Mouse (Mus musculus): ENCODE measurements around the gene Smarcal1. TPM values are rescaled to one million over a fixed set of nuclear protein-coding genes. Genes with fewer than 3 reads are reported as not detected.

Smarcal1 gene
- total and polyA plus RNA-seq, 2 experiments from 2014 or later = 19.1 to 53.6 TPM

DNA sequence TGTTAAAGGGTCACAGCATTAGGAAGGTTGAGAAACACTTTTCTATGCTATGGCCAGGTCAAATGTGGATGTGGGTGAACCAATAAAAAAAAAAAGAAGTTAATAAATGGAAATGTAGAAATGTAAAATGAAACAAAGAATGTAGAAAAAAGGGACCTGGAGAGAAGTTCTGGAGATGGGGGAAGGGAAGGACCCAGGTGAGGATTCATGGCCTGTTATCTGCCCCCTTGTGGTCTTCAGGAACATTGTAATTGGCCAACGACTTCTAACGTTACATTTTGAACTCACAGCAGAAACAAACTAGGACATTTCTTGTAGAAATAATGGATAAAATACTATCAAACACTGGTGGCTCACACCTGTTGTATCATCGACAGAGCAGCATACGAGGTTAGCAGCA lies 7.9 kb upstream of the Smarcal1 start:
- Histone ChIP-seq H3K9me3 (ENCODE audit: low read length) (no peaks in the 10 kb centered on the region), H3K9ac (replicated peaks; ENCODE audit: low read length) (no peak overlapping the region), H3K4me1 (ENCODE audit: insufficient read depth, low read length) (peaks cover 4% of the 10 kb centered on the region; the same call in 1 of the 2 replicates), H3K36me3 (ENCODE audit: insufficient read depth, low read length) (no peaks in the 10 kb centered on the region), H3K27me3 (ENCODE audit: insufficient read depth, low read length) (no peaks in the 10 kb centered on the region), H3K4me3 (ENCODE audit: low read length) (no peak overlapping the region), H3K27ac (no peak overlapping the region), H3K4me2 (ENCODE audit: low read depth, low read length) (no peak overlapping the region)
- peak; percentile 60 for TF ChIP-seq CTCF (IDR thresholded peaks at IDR 0.05; ENCODE audit: low read depth)
- DNase-seq (ENCODE audit: low spot score) (peak; percentile 46), ATAC-seq (no peak)
- WGBS = 58% methylated on average over 4 of the region's 4 CpGs

DNA sequence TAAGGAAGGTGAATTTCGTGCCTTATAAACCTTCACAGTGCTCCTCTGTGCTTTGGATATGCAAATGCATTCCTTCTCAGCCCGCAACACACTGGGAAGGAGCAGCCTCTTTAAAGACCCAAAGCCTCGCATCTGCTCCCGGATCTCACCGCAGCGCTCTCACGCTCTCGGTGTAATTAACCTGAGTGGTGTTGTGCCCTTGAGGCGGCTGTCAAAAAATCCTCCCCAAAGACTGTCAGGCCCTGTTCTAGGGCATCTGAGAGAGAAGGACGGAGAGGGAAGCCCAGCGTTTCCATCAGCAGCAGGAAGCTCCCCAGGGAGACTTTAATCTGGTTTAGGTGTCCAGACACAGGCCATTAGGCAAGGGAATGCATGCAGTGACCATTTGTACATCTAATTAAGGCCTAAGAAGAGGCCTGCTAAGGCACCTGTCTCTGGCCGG lies 5.5 kb upstream of the Smarcal1 start:
- no peak overlapping the region for H3K27ac ChIP-seq
- H3K9ac ChIP-seq (replicated peaks; ENCODE audit: low read length) = no peak overlapping the region; the same call in 1 of the 2 replicates
- ATAC-seq = no peak

DNA sequence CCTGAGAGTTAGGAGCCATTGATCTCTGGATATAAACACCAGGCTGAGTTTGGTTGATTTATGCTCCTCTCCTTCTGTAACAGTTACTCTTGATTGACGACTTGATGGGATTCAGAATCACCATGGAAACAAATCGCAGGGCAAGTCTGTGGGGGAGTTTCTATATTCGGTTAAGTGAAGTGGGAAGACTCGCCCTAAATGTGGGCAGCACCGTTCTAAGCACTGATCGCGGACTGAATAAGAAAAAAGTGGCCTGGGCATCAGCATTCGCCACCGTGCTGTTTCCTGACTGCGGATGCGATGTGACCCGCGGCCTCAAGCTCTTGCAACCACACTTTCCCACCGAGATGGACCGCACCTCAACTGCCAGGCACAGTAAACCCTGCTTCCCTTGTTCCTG lies 4.7 kb upstream of the Smarcal1 start:
- H3K4me2 ChIP-seq (ENCODE audit: low read depth, low read length) = 0 out of 2 replicates have a peak overlapping the region, but pooled peaks have one; percentile 16
- H3K9ac ChIP-seq (replicated peaks; ENCODE audit: low read length) = no peak overlapping the region
- H3K27me3 ChIP-seq (ENCODE audit: insufficient read depth, low read length) = no peaks in the 10 kb centered on the region
- no peak for DNase-seq (ENCODE audit: low spot score)
- TF ChIP-seq CTCF (IDR thresholded peaks at IDR 0.05; ENCODE audit: low read depth) = no peak
- no peaks in the 10 kb centered on the region for H3K9me3 ChIP-seq (ENCODE audit: low read length)
- H3K4me3 ChIP-seq (ENCODE audit: low read length) = no peak overlapping the region
- H3K4me1 ChIP-seq (ENCODE audit: insufficient read depth, low read length) = peaks cover 4% of the 10 kb centered on the region; the same call in 1 of the 2 replicates
- no peaks in the 10 kb centered on the region for H3K36me3 ChIP-seq (ENCODE audit: insufficient read depth, low read length)
- no peak for ATAC-seq
- WGBS = 43% methylated on average over 15 of the region's 15 CpGs
- H3K27ac ChIP-seq = no peak overlapping the region

More for the DNA sequence above, 5.5 kb upstream of the Smarcal1 start:
- peak; percentile 46 for DNase-seq (ENCODE audit: low spot score)
- H3K4me2 ChIP-seq (ENCODE audit: low read depth, low read length) = peak overlapping the region; percentile 36
- TF ChIP-seq CTCF (IDR thresholded peaks at IDR 0.05; ENCODE audit: low read depth) = no peak
- 10% methylated on average over 12 of the region's 12 CpGs for WGBS
- no peaks in the 10 kb centered on the region for H3K27me3 ChIP-seq (ENCODE audit: insufficient read depth, low read length)
- no peak overlapping the region for H3K4me3 ChIP-seq (ENCODE audit: low read length)
- peaks cover 4% of the 10 kb centered on the region; the same call in 1 of the 2 replicates for H3K4me1 ChIP-seq (ENCODE audit: insufficient read depth, low read length)
- H3K9me3 ChIP-seq (ENCODE audit: low read length) = no peaks in the 10 kb centered on the region
- H3K36me3 ChIP-seq (ENCODE audit: insufficient read depth, low read length) = no peaks in the 10 kb centered on the region

DNA sequence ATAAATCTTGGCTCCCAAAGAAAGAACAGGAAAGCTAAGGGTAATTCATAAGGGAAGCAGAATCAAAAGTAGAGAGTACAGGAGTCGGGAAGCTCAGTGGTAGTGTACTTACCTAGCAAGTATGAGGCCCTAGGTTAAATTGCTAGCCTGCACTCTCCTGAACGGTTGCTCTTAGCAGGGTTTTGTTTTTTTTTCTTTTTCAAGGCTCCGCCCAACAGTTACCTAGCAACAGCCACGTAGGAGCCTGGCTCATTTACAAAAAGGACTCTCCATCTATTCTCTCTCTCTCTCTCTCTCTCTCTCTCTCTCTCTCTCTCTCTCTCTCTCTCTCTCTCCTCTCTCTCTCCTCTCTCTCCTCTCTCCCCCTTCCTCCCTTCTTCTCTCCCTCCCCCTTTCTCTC lies 4.2 kb upstream of the Smarcal1 start:
- WGBS = 27% methylated on average over 4 of the region's 4 CpGs
- Histone ChIP-seq H3K27me3 (ENCODE audit: insufficient read depth, low read length) (no peaks in the 10 kb centered on the region), H3K27ac (no peak overlapping the region), H3K4me3 (ENCODE audit: low read length) (no peak overlapping the region), H3K9me3 (ENCODE audit: low read length) (no peaks in the 10 kb centered on the region), H3K4me2 (ENCODE audit: low read depth, low read length) (0 out of 2 replicates have a peak overlapping the region, but pooled peaks have one; percentile 16), H3K36me3 (ENCODE audit: insufficient read depth, low read length) (no peaks in the 10 kb centered on the region), H3K4me1 (ENCODE audit: insufficient read depth, low read length) (peaks cover 7% of the 10 kb centered on the region), H3K9ac (replicated peaks; ENCODE audit: low read length) (no peak overlapping the region)
- no peak for ATAC-seq
- no peak for TF ChIP-seq CTCF (IDR thresholded peaks at IDR 0.05; ENCODE audit: low read depth)
- DNase-seq (ENCODE audit: low spot score) = peak; percentile 64

DNA sequence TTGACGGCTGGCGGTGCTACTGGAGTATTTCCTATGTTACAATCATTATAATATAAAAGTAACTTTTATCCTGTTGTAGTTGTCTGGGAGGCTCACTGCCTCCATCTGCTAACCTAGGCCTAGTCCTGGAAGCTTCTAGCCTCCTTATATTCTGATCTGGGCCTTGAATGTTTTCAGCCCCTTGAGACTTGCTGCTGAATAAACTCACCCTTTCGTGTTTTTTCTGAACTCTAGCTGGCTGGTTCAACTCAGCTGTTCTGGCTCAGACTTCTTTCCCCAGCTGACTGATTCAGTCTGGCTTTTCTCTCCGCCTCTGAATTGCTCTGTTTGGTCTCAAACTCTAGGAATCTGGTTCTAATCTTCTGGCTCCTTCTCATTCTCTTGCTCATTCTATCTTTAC lies 855 bp downstream of the Smarcal1 start:
- peak overlapping the region; percentile 67 for H3K9ac ChIP-seq (replicated peaks; ENCODE audit: low read length)
- no peaks in the 10 kb centered on the region for H3K9me3 ChIP-seq (ENCODE audit: low read length)
- peaks cover 7% of the 10 kb centered on the region for H3K4me1 ChIP-seq (ENCODE audit: insufficient read depth, low read length)
- 73% methylated on average over 4 of the region's 4 CpGs for WGBS
- peak overlapping the region; percentile 93; the same call in 1 of the 2 replicates for H3K27ac ChIP-seq
- peak overlapping the region; percentile 79 for H3K4me2 ChIP-seq (ENCODE audit: low read depth, low read length)
- no peaks in the 10 kb centered on the region for H3K27me3 ChIP-seq (ENCODE audit: insufficient read depth, low read length)
- H3K36me3 ChIP-seq (ENCODE audit: insufficient read depth, low read length) = peaks cover 20% of the 10 kb centered on the region
- H3K4me3 ChIP-seq (ENCODE audit: low read length) = peak overlapping the region; percentile 81
- DNase-seq (ENCODE audit: low spot score) = no peak
- no peak for TF ChIP-seq CTCF (IDR thresholded peaks at IDR 0.05; ENCODE audit: low read depth)
- ATAC-seq = no peak

DNA sequence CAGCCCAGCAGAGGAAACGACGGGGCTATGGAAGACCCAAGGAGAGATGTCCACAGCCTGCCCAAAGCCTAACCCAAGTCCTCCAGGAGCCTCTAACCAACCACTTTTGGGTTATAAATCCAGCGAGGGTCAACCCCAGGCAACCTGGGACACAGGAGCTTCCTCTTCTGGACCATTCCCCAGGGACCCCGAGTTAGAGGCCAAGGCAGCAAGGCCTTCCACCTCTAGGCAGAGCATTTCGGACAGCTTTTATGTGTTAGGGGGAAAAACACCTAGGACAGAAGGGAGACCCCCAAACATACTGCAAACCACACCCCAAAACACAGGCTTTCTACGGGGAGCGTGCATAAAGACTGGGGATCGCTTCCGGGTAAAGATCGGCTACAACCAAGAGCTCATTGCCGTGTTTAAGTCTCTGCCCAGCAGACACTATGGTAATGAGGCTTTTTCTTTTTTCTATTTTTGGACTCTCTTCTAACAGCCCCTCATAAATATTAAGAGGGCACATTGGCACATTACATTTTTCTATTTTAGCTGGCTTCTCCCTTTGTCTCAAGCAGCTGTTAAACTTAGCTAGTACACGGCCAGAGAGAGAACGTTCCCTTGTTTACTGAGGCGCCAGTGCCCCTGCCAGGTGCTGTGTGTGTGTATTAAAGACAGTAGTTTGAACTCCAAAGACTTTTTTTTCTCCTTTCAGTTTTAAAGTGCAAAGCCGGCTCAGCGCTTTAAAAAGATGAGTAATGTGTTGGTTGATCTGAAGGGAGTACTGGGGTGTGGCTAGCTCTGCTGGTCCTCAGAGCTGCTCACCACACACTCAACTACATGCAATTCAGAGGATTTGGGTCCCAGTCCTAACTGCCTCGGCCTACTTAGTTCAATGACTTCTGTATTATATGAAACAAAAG lies 3.2 kb downstream of the Smarcal1 start:
- Histone ChIP-seq H3K4me3 (ENCODE audit: low read length) (no peak overlapping the region), H3K9me3 (ENCODE audit: low read length) (no peaks in the 10 kb centered on the region), H3K27ac (no peak overlapping the region), H3K4me2 (ENCODE audit: low read depth, low read length) (no peak overlapping the region), H3K4me1 (ENCODE audit: insufficient read depth, low read length) (peaks cover 7% of the 10 kb centered on the region), H3K27me3 (ENCODE audit: insufficient read depth, low read length) (no peaks in the 10 kb centered on the region), H3K36me3 (ENCODE audit: insufficient read depth, low read length) (peaks cover 28% of the 10 kb centered on the region), H3K9ac (replicated peaks; ENCODE audit: low read length) (no peak overlapping the region)
- WGBS = 87% methylated on average over 17 of the region's 17 CpGs
- no peak for DNase-seq (ENCODE audit: low spot score)
- ATAC-seq = no peak
- no peak for TF ChIP-seq CTCF (IDR thresholded peaks at IDR 0.05; ENCODE audit: low read depth)

DNA sequence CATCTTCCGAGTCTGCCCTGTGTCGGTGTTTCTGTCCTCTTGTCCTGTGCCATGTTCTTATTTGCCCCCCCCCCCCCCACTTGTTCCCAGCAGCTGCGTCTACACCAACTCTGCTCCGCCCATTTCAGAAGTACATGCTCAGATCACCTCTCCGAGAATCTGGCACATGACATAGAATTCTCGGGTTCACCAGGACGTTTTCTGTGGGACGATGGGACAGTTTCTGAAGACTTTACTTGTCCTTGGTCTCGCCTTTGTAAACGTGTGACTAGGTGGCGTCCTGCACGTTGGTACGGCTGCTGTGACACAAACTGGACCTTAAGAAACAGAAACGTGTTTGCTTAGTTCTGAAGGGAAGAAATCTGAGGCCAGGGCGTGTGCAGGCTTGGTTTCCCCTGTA lies 4.5 kb downstream of the Smarcal1 start:
- H3K9me3 ChIP-seq (ENCODE audit: low read length) = no peaks in the 10 kb centered on the region
- no peak for TF ChIP-seq CTCF (IDR thresholded peaks at IDR 0.05; ENCODE audit: low read depth)
- ATAC-seq = no peak
- H3K4me1 ChIP-seq (ENCODE audit: insufficient read depth, low read length) = peaks cover 7% of the 10 kb centered on the region
- no peak for DNase-seq (ENCODE audit: low spot score)
- peaks cover 41% of the 10 kb centered on the region for H3K36me3 ChIP-seq (ENCODE audit: insufficient read depth, low read length)
- H3K4me2 ChIP-seq (ENCODE audit: low read depth, low read length) = no peak overlapping the region
- H3K4me3 ChIP-seq (ENCODE audit: low read length) = no peak overlapping the region
- H3K9ac ChIP-seq (replicated peaks; ENCODE audit: low read length) = no peak overlapping the region
- no peaks in the 10 kb centered on the region for H3K27me3 ChIP-seq (ENCODE audit: insufficient read depth, low read length)
- 93% methylated on average over 15 of the region's 15 CpGs for WGBS
- no peak overlapping the region for H3K27ac ChIP-seq

Data from hindbrain, postnatal 0 days (tissue).